Mouse (Mus musculus): ENCODE results near the gene Rrp8. TPM values are rescaled to one million over a fixed set of nuclear protein-coding genes. Genes with fewer than 3 reads are reported as not detected.

The Rrp8 gene
- polyA plus RNA-seq (2014; fragmentation: Nextera tagmentation; extraction: Ambion mirVana), result 19.3 and 20.3 TPM in 2 replicates

GRCm38 (mm10) chr7:105736911-105737521 is at the start of gene Rrp8:
Gene Rrp8, minus strand, starts transcription at chr7:105737385.
- H3K9ac ChIP-seq (ENCODE audit: low read length), result peak within 1 kb of the TSS; percentile 90
- ATAC-seq, result no peak; the same call in 1 of the 2 replicates

GRCm38 (mm10) chr7:105786506-105787284 is 49.5 kb upstream of the Rrp8 start:
- H3K4me2 ChIP-seq (ENCODE audit: low read length), result peak overlapping the region; percentile 73
- WGBS, result 4% methylated on average over 19 of the region's 20 CpGs
- H3K9ac ChIP-seq (ENCODE audit: low read length), result peak overlapping the region; percentile 100
- peak overlapping the region; percentile 98 for H3K27ac ChIP-seq (ENCODE audit: low read depth, low read length)
- DNase-seq (ENCODE audit: low spot score) (peak; percentile 53), ATAC-seq (peak; percentile 80)
- H3K9me3 ChIP-seq (replicated peaks; ENCODE audit: control insufficient read depth, low read length), result no peaks in the 10 kb centered on the region
- peak overlapping the region; percentile 97 for H3K4me3 ChIP-seq (ENCODE audit: low read depth, low read length)
- H3K4me1 ChIP-seq (ENCODE audit: control insufficient read depth, insufficient read depth, low read length), result peaks cover 33% of the 10 kb centered on the region
- H3K27me3 ChIP-seq (replicated peaks; ENCODE audit: control insufficient read depth, insufficient read depth, low read length), result no peaks in the 10 kb centered on the region
- peaks cover 38% of the 10 kb centered on the region for H3K36me3 ChIP-seq (ENCODE audit: control insufficient read depth, insufficient read depth, low read length)

More at GRCm38 (mm10) chr7:105736911-105737521, at the start of gene Rrp8:
- H3K9me3 ChIP-seq (replicated peaks; ENCODE audit: control insufficient read depth, low read length), result no peaks in the 10 kb centered on the region
- peak within 1 kb of the TSS; percentile 87 for H3K4me3 ChIP-seq (ENCODE audit: low read depth, low read length)
- peak within 1 kb of the TSS; percentile 66; the same call in 1 of the 2 replicates for H3K27ac ChIP-seq (ENCODE audit: low read depth, low read length)
- H3K4me2 ChIP-seq (ENCODE audit: low read length), result peak within 1 kb of the TSS; percentile 76
- H3K36me3 ChIP-seq (ENCODE audit: control insufficient read depth, insufficient read depth, low read length), result peaks cover 46% of the 10 kb centered on the region
- H3K4me1 ChIP-seq (ENCODE audit: control insufficient read depth, insufficient read depth, low read length), result peaks cover 3% of the 10 kb centered on the region; the same call in 1 of the 2 replicates
- DNase-seq (ENCODE audit: low spot score), result no peak
- WGBS, result under 1% methylated on average over 30 of the region's 30 CpGs
- no peaks in the 10 kb centered on the region for H3K27me3 ChIP-seq (replicated peaks; ENCODE audit: control insufficient read depth, insufficient read depth, low read length)

- no peak overlapping the region for H3K27ac ChIP-seq (ENCODE audit: low read depth, low read length)
- H3K27me3 ChIP-seq (replicated peaks; ENCODE audit: control insufficient read depth, insufficient read depth, low read length), result no peaks in the 10 kb centered on the region
- no peaks in the 10 kb centered on the region for H3K9me3 ChIP-seq (replicated peaks; ENCODE audit: control insufficient read depth, low read length)
- ATAC-seq (no peak), DNase-seq (ENCODE audit: low spot score) (no peak)
- H3K4me2 ChIP-seq (ENCODE audit: low read length), result peak overlapping the region; percentile 73
- 12% methylated on average over 4 of the region's 4 CpGs for WGBS
- peak overlapping the region; percentile 13; the same call in 1 of the 2 replicates for H3K4me3 ChIP-seq (ENCODE audit: low read depth, low read length)
- H3K4me1 ChIP-seq (ENCODE audit: control insufficient read depth, insufficient read depth, low read length), result peaks cover 33% of the 10 kb centered on the region
- peak overlapping the region; percentile 42 for H3K9ac ChIP-seq (ENCODE audit: low read length)
- H3K36me3 ChIP-seq (ENCODE audit: control insufficient read depth, insufficient read depth, low read length), result peaks cover 58% of the 10 kb centered on the region
These were observed 47.4 kb upstream of the Rrp8 start for GRCm38 (mm10) chr7:105784556-105784955.

GRCm38 (mm10) chr7:105783861-105784260 is 46.7 kb upstream of the Rrp8 start:
- Histone ChIP-seq H3K36me3 (ENCODE audit: control insufficient read depth, insufficient read depth, low read length) (peaks cover 65% of the 10 kb centered on the region), H3K4me2 (ENCODE audit: low read length) (peak overlapping the region; percentile 73), H3K27ac (ENCODE audit: low read depth, low read length) (no peak overlapping the region), H3K27me3 (replicated peaks; ENCODE audit: control insufficient read depth, insufficient read depth, low read length) (no peaks in the 10 kb centered on the region), H3K9me3 (replicated peaks; ENCODE audit: control insufficient read depth, low read length) (no peaks in the 10 kb centered on the region), H3K4me3 (ENCODE audit: low read depth, low read length) (no peak overlapping the region), H3K9ac (ENCODE audit: low read length) (peak overlapping the region; percentile 13), H3K4me1 (ENCODE audit: control insufficient read depth, insufficient read depth, low read length) (peaks cover 37% of the 10 kb centered on the region)
- 61% methylated on average over 4 of the region's 4 CpGs for WGBS
- no peak for DNase-seq (ENCODE audit: low spot score)
- no peak for ATAC-seq

- Histone ChIP-seq H3K9me3 (replicated peaks; ENCODE audit: control insufficient read depth, low read length) (no peaks in the 10 kb centered on the region), H3K27me3 (replicated peaks; ENCODE audit: control insufficient read depth, insufficient read depth, low read length) (no peaks in the 10 kb centered on the region), H3K9ac (ENCODE audit: low read length) (peak overlapping the region; percentile 22), H3K27ac (ENCODE audit: low read depth, low read length) (peak overlapping the region; percentile 58; the same call in 1 of the 2 replicates), H3K4me1 (ENCODE audit: control insufficient read depth, insufficient read depth, low read length) (peaks cover 22% of the 10 kb centered on the region), H3K36me3 (ENCODE audit: control insufficient read depth, insufficient read depth, low read length) (peaks cover 82% of the 10 kb centered on the region), H3K4me2 (ENCODE audit: low read length) (no peak overlapping the region), H3K4me3 (ENCODE audit: low read depth, low read length) (no peak overlapping the region)
- 28% methylated on average over 4 of the region's 4 CpGs for WGBS
- DNase-seq (ENCODE audit: low spot score) (peak; percentile 42), ATAC-seq (peak; percentile 55; the same call in 1 of the 2 replicates)
These were observed 41.5 kb upstream of the Rrp8 start for GRCm38 (mm10) chr7:105778553-105779265.

- no peak overlapping the region for H3K4me3 ChIP-seq (ENCODE audit: low read depth, low read length)
- H3K27me3 ChIP-seq (replicated peaks; ENCODE audit: control insufficient read depth, insufficient read depth, low read length), result no peaks in the 10 kb centered on the region
- H3K27ac ChIP-seq (ENCODE audit: low read depth, low read length), result no peak overlapping the region; the same call in 1 of the 2 replicates
- DNase-seq (ENCODE audit: low spot score) (no peak), ATAC-seq (peak; percentile 41)
- peaks cover 16% of the 10 kb centered on the region for H3K4me1 ChIP-seq (ENCODE audit: control insufficient read depth, insufficient read depth, low read length)
- no peak overlapping the region for H3K4me2 ChIP-seq (ENCODE audit: low read length)
- H3K9ac ChIP-seq (ENCODE audit: low read length), result peak overlapping the region; percentile 22; the same call in 1 of the 2 replicates
- H3K36me3 ChIP-seq (ENCODE audit: control insufficient read depth, insufficient read depth, low read length), result peaks cover 81% of the 10 kb centered on the region
- WGBS, result 77% methylated on average over 13 of the region's 13 CpGs
- no peaks in the 10 kb centered on the region for H3K9me3 ChIP-seq (replicated peaks; ENCODE audit: control insufficient read depth, low read length)
These were observed 40.8 kb upstream of the Rrp8 start for GRCm38 (mm10) chr7:105777797-105778552.

GRCm38 (mm10) chr7:105777316-105777715 is 40.1 kb upstream of the Rrp8 start:
- Histone ChIP-seq H3K27me3 (replicated peaks; ENCODE audit: control insufficient read depth, insufficient read depth, low read length) (no peaks in the 10 kb centered on the region), H3K9me3 (replicated peaks; ENCODE audit: control insufficient read depth, low read length) (no peaks in the 10 kb centered on the region), H3K4me3 (ENCODE audit: low read depth, low read length) (no peak overlapping the region), H3K4me1 (ENCODE audit: control insufficient read depth, insufficient read depth, low read length) (peaks cover 16% of the 10 kb centered on the region), H3K4me2 (ENCODE audit: low read length) (no peak overlapping the region), H3K27ac (ENCODE audit: low read depth, low read length) (no peak overlapping the region), H3K9ac (ENCODE audit: low read length) (no peak overlapping the region), H3K36me3 (ENCODE audit: control insufficient read depth, insufficient read depth, low read length) (peaks cover 81% of the 10 kb centered on the region)
- WGBS, result 91% methylated on average over 1 of the region's 1 CpGs
- ATAC-seq (no peak), DNase-seq (ENCODE audit: low spot score) (no peak)

- no peak for DNase-seq (ENCODE audit: low spot score)
- Histone ChIP-seq H3K9ac (ENCODE audit: low read length) (no peak overlapping the region), H3K4me1 (ENCODE audit: control insufficient read depth, insufficient read depth, low read length) (peaks cover 16% of the 10 kb centered on the region), H3K27me3 (replicated peaks; ENCODE audit: control insufficient read depth, insufficient read depth, low read length) (no peaks in the 10 kb centered on the region), H3K9me3 (replicated peaks; ENCODE audit: control insufficient read depth, low read length) (no peaks in the 10 kb centered on the region), H3K4me3 (ENCODE audit: low read depth, low read length) (no peak overlapping the region), H3K27ac (ENCODE audit: low read depth, low read length) (no peak overlapping the region), H3K4me2 (ENCODE audit: low read length) (no peak overlapping the region), H3K36me3 (ENCODE audit: control insufficient read depth, insufficient read depth, low read length) (peaks cover 81% of the 10 kb centered on the region)
- no peak for ATAC-seq
- WGBS, result 82% methylated on average over 2 of the region's 2 CpGs
These were observed 38.8 kb upstream of the Rrp8 start for GRCm38 (mm10) chr7:105776026-105776425.

All from forebrain, embryonic 14.5 days (tissue).